Mouse (Mus musculus) kidney, embryonic 14.5 days (tissue): ENCODE data around the gene Tsen15. TPM values are rescaled to one million over a fixed set of nuclear protein-coding genes. Genes with fewer than 3 reads are reported as not detected.

ENCODE experiments used
- ATAC-seq: fragments of 200-750 bp; cut with Nextera tagmentation; 2 replicates; pipeline ENCODE4 v1.8.0; 2017; ENCODE audit warnings: moderate number of reproducible peaks, mild to moderate bottlenecking, moderate TSS enrichment, moderate library complexity; ENCODE audit not compliant: low FRiP score, low TSS enrichment
- H3K27ac ChIP-seq: fragments of 300-500 bp; sonication (generic); 2 replicates; pipeline ENCODE4 v1.5.1; 2014; ENCODE audit warnings: low read depth, mild to moderate bottlenecking, low read length, moderate library complexity, mixed read lengths
- H3K27me3 ChIP-seq: fragments of 300-500 bp; sonication (generic); 2 replicates; pipeline ENCODE4 v1.6.1; 2014; ENCODE audit warnings: mild to moderate bottlenecking, low read length; ENCODE audit not compliant: control insufficient read depth, insufficient read depth
- H3K36me3 ChIP-seq: fragments of 300-500 bp; sonication (generic); 2 replicates; pipeline ENCODE4 v1.6.1; 2014; ENCODE audit warnings: low read length, mixed read lengths; ENCODE audit not compliant: control insufficient read depth, insufficient read depth
- H3K4me1 ChIP-seq: fragments of 300-500 bp; sonication (generic); 2 replicates; pipeline ENCODE4 v1.6.1; 2014; ENCODE audit warnings: low read length, mixed read lengths; ENCODE audit not compliant: control insufficient read depth, insufficient read depth
- H3K4me2 ChIP-seq: fragments of 300-500 bp; sonication (generic); replicated peaks from 2 replicates; pipeline ENCODE4 v1.6.1; 2014; ENCODE audit warnings: low read depth, mild to moderate bottlenecking, low read length
- H3K4me3 ChIP-seq: fragments of 300-500 bp; sonication (generic); 2 replicates; pipeline ENCODE4 v1.5.1; 2014; ENCODE audit warnings: mild to moderate bottlenecking, low read length
- H3K9ac ChIP-seq: fragments of 300-500 bp; sonication (generic); 2 replicates; pipeline ENCODE4 v1.6.1; 2014; ENCODE audit warnings: low read depth, mild to moderate bottlenecking, low read length, moderate library complexity
- H3K9me3 ChIP-seq: fragments of 300-500 bp; sonication (generic); 2 replicates; pipeline ENCODE4 v1.6.1; 2016; ENCODE audit warnings: low read length; ENCODE audit not compliant: control insufficient read depth
- WGBS: fragments of 180-500 bp; shearing (Covaris S2); extraction: QIAGEN DNeasy Blood & Tissue Kit; methylation state at CpG from one replicate; pipeline ENCODE4 v1.1.7; 2014; 5-methylcytosine and 5-hydroxymethylcytosine counted together
- polyA plus RNA-seq: library from polyadenylated mRNA; unstranded; fragments of >200 nt; fragmentation: Nextera tagmentation; extraction: Ambion mirVana; gene quantifications from 2 replicates; pipeline ENCODE4 v1.2.1, GENCODE M21; 2014

Tsen15 gene
- polyA plus RNA-seq, 1 experiment from 2014 or later: 102 TPM

GRCm38 (mm10) chr1:152347946-152348345, 38.5 kb downstream of the Tsen15 start:
- H3K27ac ChIP-seq: no peak overlapping the region
- H3K4me3 ChIP-seq: no peak overlapping the region
- H3K4me1 ChIP-seq: no peaks in the 10 kb centered on the region
- no peaks in the 10 kb centered on the region for H3K27me3 ChIP-seq
- H3K4me2 ChIP-seq: no peak overlapping the region
- no peaks in the 10 kb centered on the region for H3K36me3 ChIP-seq
- ATAC-seq: no peak
- H3K9ac ChIP-seq: no peak overlapping the region
- no peaks in the 10 kb centered on the region for H3K9me3 ChIP-seq

GRCm38 (mm10) chr1:152324024-152324423, 62.5 kb downstream of the Tsen15 start:
- H3K9me3 ChIP-seq: no peaks in the 10 kb centered on the region
- H3K4me2 ChIP-seq: no peak overlapping the region
- 95% methylated on average over 6 of the region's 6 CpGs for WGBS
- H3K36me3 ChIP-seq: no peaks in the 10 kb centered on the region
- H3K27ac ChIP-seq: no peak overlapping the region
- no peaks in the 10 kb centered on the region for H3K4me1 ChIP-seq
- no peak overlapping the region for H3K9ac ChIP-seq
- ATAC-seq: no peak
- H3K27me3 ChIP-seq: no peaks in the 10 kb centered on the region
- no peak overlapping the region for H3K4me3 ChIP-seq

Other genes starting within 250 kb of the Tsen15 start
- 1.0 and 1.3 TPM in 2 replicates for gene Colgalt2, start 13.1 kb upstream of the Tsen15 start, polyA plus RNA-seq